Mouse (Mus musculus): ENCODE results near the gene BC048562.

GRCm38 (mm10) chr9:108436182-108436581 is at the start of gene BC048562:
- TF ChIP-seq CTCF (IDR thresholded peaks at IDR 0.05; ENCODE audit: borderline replicate concordance, extremely low read depth, insufficient read depth, insufficient read length): no peak
- no peak for TF ChIP-seq POLR2A (IDR thresholded peaks at IDR 0.05; ENCODE audit: borderline replicate concordance, extremely low read depth, insufficient read depth, insufficient read length, poor library complexity, severe bottlenecking)
